Mouse (Mus musculus) forebrain, embryonic 15.5 days (tissue): ENCODE measurements at regions not wholly inside any gene's neighbourhood (a gene's known extent, or its start where the extent isn't known, plus 50 kb on each side); places are given as distances from the start of the nearest gene placed in this dataset.

Experiments
- ATAC-seq: fragments of 200-750 bp; cut with Nextera tagmentation; replicated peaks from 2 replicates; pipeline ENCODE4 v1.8.0; 2017; ENCODE audit warnings: mild to moderate bottlenecking, moderate TSS enrichment, moderate library complexity
- H3K27ac ChIP-seq: fragments of 300-500 bp; sonication (generic); replicated peaks from 2 replicates; pipeline ENCODE4 v1.5.1; 2015; ENCODE audit warnings: mild to moderate bottlenecking, inconsistent platforms
- H3K27me3 ChIP-seq: fragments of 300-500 bp; sonication (generic); 2 replicates; pipeline ENCODE4 v1.6.1; 2015; ENCODE audit warnings: inconsistent platforms
- H3K36me3 ChIP-seq: fragments of 300-500 bp; sonication (generic); 2 replicates; pipeline ENCODE4 v1.6.1; 2015; ENCODE audit warnings: mild to moderate bottlenecking, inconsistent platforms
- H3K4me1 ChIP-seq: fragments of 300-500 bp; sonication (generic); 2 replicates; pipeline ENCODE4 v1.6.1; 2015; ENCODE audit warnings: inconsistent platforms
- H3K4me2 ChIP-seq: fragments of 300-500 bp; sonication (generic); replicated peaks from 2 replicates; pipeline ENCODE4 v1.6.1; 2015; ENCODE audit warnings: mild to moderate bottlenecking, inconsistent platforms
- H3K4me3 ChIP-seq: fragments of 300-500 bp; sonication (generic); 2 replicates; pipeline ENCODE4 v1.5.1; 2015; ENCODE audit warnings: mild to moderate bottlenecking, inconsistent platforms
- H3K9ac ChIP-seq: fragments of 300-500 bp; sonication (generic); replicated peaks from 2 replicates; pipeline ENCODE4 v1.6.1; 2015; ENCODE audit warnings: mild to moderate bottlenecking, inconsistent platforms
- H3K9me3 ChIP-seq: fragments of 300-500 bp; sonication (generic); 2 replicates; pipeline ENCODE4 v1.6.1; 2016; ENCODE audit warnings: inconsistent platforms
- WGBS: fragments of 180-500 bp; shearing (Covaris S2); methylation state at CpG from one replicate; pipeline ENCODE4 v1.1.7; 2015; ENCODE audit warnings: mixed read lengths; 5-methylcytosine and 5-hydroxymethylcytosine counted together

- H3K27me3 ChIP-seq, result no peaks in the 10 kb centered on the region
- H3K36me3 ChIP-seq, result no peaks in the 10 kb centered on the region
- WGBS, result 75% methylated on average over 7 of the region's 7 CpGs
- no peak overlapping the region for H3K4me3 ChIP-seq
- no peak overlapping the region for H3K4me2 ChIP-seq
- H3K9ac ChIP-seq, result no peak overlapping the region
- no peaks in the 10 kb centered on the region for H3K9me3 ChIP-seq
- no peak overlapping the region for H3K27ac ChIP-seq
- H3K4me1 ChIP-seq, result no peaks in the 10 kb centered on the region
- ATAC-seq, result no peak
Measured at GRCm38 (mm10) chr2:70914372-70914771, 88.8 kb upstream of the Tlk1 start.

- Histone ChIP-seq H3K4me1 (no peaks in the 10 kb centered on the region), H3K27ac (no peak overlapping the region), H3K9me3 (no peaks in the 10 kb centered on the region), H3K36me3 (no peaks in the 10 kb centered on the region), H3K4me3 (no peak overlapping the region), H3K9ac (no peak overlapping the region), H3K27me3 (no peaks in the 10 kb centered on the region), H3K4me2 (no peak overlapping the region)
- WGBS, result 86% methylated on average over 1 of the region's 1 CpGs
- ATAC-seq, result no peak
Measured at GRCm38 (mm10) chr2:70909401-70909800, 83.9 kb upstream of the Tlk1 start.

- Histone ChIP-seq H3K9ac (no peak overlapping the region), H3K36me3 (no peaks in the 10 kb centered on the region), H3K9me3 (no peaks in the 10 kb centered on the region), H3K27ac (no peak overlapping the region), H3K4me3 (no peak overlapping the region), H3K4me2 (no peak overlapping the region), H3K27me3 (no peaks in the 10 kb centered on the region), H3K4me1 (no peaks in the 10 kb centered on the region)
- WGBS, result 84% methylated on average over 1 of the region's 1 CpGs
- ATAC-seq, result 0 out of 2 replicates have a peak, but pooled peaks have one; percentile 35
Measured at GRCm38 (mm10) chr2:70908579-70908978, 83.1 kb upstream of the Tlk1 start.

GRCm38 (mm10) chr2:70906216-70906615 lies 80.7 kb upstream of the Tlk1 start:
- no peaks in the 10 kb centered on the region for H3K9me3 ChIP-seq
- WGBS, result 74% methylated on average over 3 of the region's 3 CpGs
- ATAC-seq, result no peak
- no peaks in the 10 kb centered on the region for H3K27me3 ChIP-seq
- H3K4me2 ChIP-seq, result no peak overlapping the region
- H3K4me1 ChIP-seq, result no peaks in the 10 kb centered on the region
- no peaks in the 10 kb centered on the region for H3K36me3 ChIP-seq
- H3K4me3 ChIP-seq, result no peak overlapping the region
- H3K27ac ChIP-seq, result no peak overlapping the region
- no peak overlapping the region for H3K9ac ChIP-seq

GRCm38 (mm10) chr2:70904429-70904828 lies 78.9 kb upstream of the Tlk1 start:
- no peaks in the 10 kb centered on the region for H3K9me3 ChIP-seq
- 91% methylated on average over 5 of the region's 5 CpGs for WGBS
- no peak overlapping the region for H3K4me3 ChIP-seq
- no peak overlapping the region for H3K4me2 ChIP-seq
- no peaks in the 10 kb centered on the region for H3K27me3 ChIP-seq
- no peaks in the 10 kb centered on the region for H3K36me3 ChIP-seq
- no peak for ATAC-seq
- H3K27ac ChIP-seq, result no peak overlapping the region
- H3K9ac ChIP-seq, result no peak overlapping the region
- H3K4me1 ChIP-seq, result no peaks in the 10 kb centered on the region

GRCm38 (mm10) chr2:70902196-70902595 lies 76.7 kb upstream of the Tlk1 start:
- Histone ChIP-seq H3K9ac (no peak overlapping the region), H3K4me3 (no peak overlapping the region), H3K27ac (no peak overlapping the region), H3K36me3 (no peaks in the 10 kb centered on the region), H3K27me3 (no peaks in the 10 kb centered on the region), H3K4me2 (no peak overlapping the region), H3K4me1 (no peaks in the 10 kb centered on the region), H3K9me3 (no peaks in the 10 kb centered on the region)
- ATAC-seq, result no peak
- 89% methylated on average over 3 of the region's 3 CpGs for WGBS

- Histone ChIP-seq H3K27ac (no peak overlapping the region), H3K27me3 (no peaks in the 10 kb centered on the region), H3K4me1 (no peaks in the 10 kb centered on the region), H3K4me2 (no peak overlapping the region), H3K9ac (no peak overlapping the region), H3K36me3 (no peaks in the 10 kb centered on the region), H3K4me3 (no peak overlapping the region), H3K9me3 (no peaks in the 10 kb centered on the region)
- peak; percentile 64 for ATAC-seq
- WGBS, result 81% methylated on average over 14 of the region's 14 CpGs
Measured at GRCm38 (mm10) chr2:70901479-70901878, 76.0 kb upstream of the Tlk1 start.

- Histone ChIP-seq H3K36me3 (no peaks in the 10 kb centered on the region), H3K4me2 (no peak overlapping the region), H3K27me3 (no peaks in the 10 kb centered on the region), H3K9ac (no peak overlapping the region), H3K27ac (no peak overlapping the region), H3K4me3 (no peak overlapping the region), H3K9me3 (no peaks in the 10 kb centered on the region), H3K4me1 (no peaks in the 10 kb centered on the region)
- WGBS, result 87% methylated on average over 4 of the region's 4 CpGs
- no peak for ATAC-seq
Measured at GRCm38 (mm10) chr2:70899056-70899455, 73.5 kb upstream of the Tlk1 start.

GRCm38 (mm10) chr2:70898396-70898795 lies 72.9 kb upstream of the Tlk1 start:
- H3K4me3 ChIP-seq, result no peak overlapping the region
- no peak overlapping the region for H3K27ac ChIP-seq
- H3K9me3 ChIP-seq, result no peaks in the 10 kb centered on the region
- no peaks in the 10 kb centered on the region for H3K4me1 ChIP-seq
- H3K9ac ChIP-seq, result no peak overlapping the region
- no peaks in the 10 kb centered on the region for H3K36me3 ChIP-seq
- 66% methylated on average over 9 of the region's 9 CpGs for WGBS
- no peaks in the 10 kb centered on the region for H3K27me3 ChIP-seq
- no peak overlapping the region for H3K4me2 ChIP-seq
- no peak for ATAC-seq

GRCm38 (mm10) chr2:70897373-70897772 lies 71.8 kb upstream of the Tlk1 start:
- Histone ChIP-seq H3K4me3 (no peak overlapping the region), H3K36me3 (no peaks in the 10 kb centered on the region), H3K4me2 (no peak overlapping the region), H3K9me3 (no peaks in the 10 kb centered on the region), H3K27me3 (no peaks in the 10 kb centered on the region), H3K4me1 (no peaks in the 10 kb centered on the region), H3K9ac (no peak overlapping the region), H3K27ac (no peak overlapping the region)
- ATAC-seq, result no peak
- WGBS, result 80% methylated on average over 8 of the region's 8 CpGs

GRCm38 (mm10) chr2:70889522-70890100 lies 64.1 kb upstream of the Tlk1 start:
- Histone ChIP-seq H3K4me1 (no peaks in the 10 kb centered on the region), H3K27ac (no peak overlapping the region), H3K4me2 (no peak overlapping the region), H3K27me3 (no peaks in the 10 kb centered on the region), H3K4me3 (no peak overlapping the region), H3K9ac (no peak overlapping the region), H3K9me3 (no peaks in the 10 kb centered on the region), H3K36me3 (no peaks in the 10 kb centered on the region)
- ATAC-seq, result no peak
- 65% methylated on average over 5 of the region's 5 CpGs for WGBS

GRCm38 (mm10) chr2:70888840-70889469 lies 63.4 kb upstream of the Tlk1 start:
- no peaks in the 10 kb centered on the region for H3K27me3 ChIP-seq
- no peaks in the 10 kb centered on the region for H3K9me3 ChIP-seq
- no peaks in the 10 kb centered on the region for H3K4me1 ChIP-seq
- ATAC-seq, result no peak
- no peak overlapping the region for H3K4me2 ChIP-seq
- WGBS, result 92% methylated on average over 5 of the region's 5 CpGs
- no peak overlapping the region for H3K4me3 ChIP-seq
- H3K27ac ChIP-seq, result no peak overlapping the region
- no peak overlapping the region for H3K9ac ChIP-seq
- H3K36me3 ChIP-seq, result no peaks in the 10 kb centered on the region

GRCm38 (mm10) chr2:70886831-70887230 lies 61.3 kb upstream of the Tlk1 start:
- no peaks in the 10 kb centered on the region for H3K27me3 ChIP-seq
- H3K9me3 ChIP-seq, result no peaks in the 10 kb centered on the region
- no peaks in the 10 kb centered on the region for H3K36me3 ChIP-seq
- H3K4me2 ChIP-seq, result no peak overlapping the region
- no peak overlapping the region for H3K4me3 ChIP-seq
- H3K9ac ChIP-seq, result no peak overlapping the region
- 52% methylated on average over 7 of the region's 7 CpGs for WGBS
- no peaks in the 10 kb centered on the region for H3K4me1 ChIP-seq
- ATAC-seq, result peak; percentile 63
- H3K27ac ChIP-seq, result no peak overlapping the region
